Mouse (Mus musculus) intestine, embryonic 15.5 days (tissue): ENCODE data around the gene Kat6b. TPM values are rescaled to one million over a fixed set of nuclear protein-coding genes. Genes with fewer than 3 reads are reported as not detected.
A peak's percentile ranks its signal among the peaks of the same experiment; 100 is the strongest.

Experiments
- ATAC-seq: fragments of 200-750 bp; cut with Nextera tagmentation; 2 replicates; pipeline ENCODE4 v1.8.0; 2017; ENCODE audit warnings: moderate TSS enrichment, moderate library complexity
- H3K27ac ChIP-seq: fragments of 300-500 bp; sonication (generic); 2 replicates; pipeline ENCODE4 v1.5.1; 2015; ENCODE audit warnings: mild to moderate bottlenecking, inconsistent platforms
- H3K27me3 ChIP-seq: fragments of 300-500 bp; sonication (generic); replicated peaks from 2 replicates; pipeline ENCODE4 v1.6.1; 2015; ENCODE audit warnings: inconsistent platforms
- H3K36me3 ChIP-seq: fragments of 300-500 bp; sonication (generic); 2 replicates; pipeline ENCODE4 v1.6.1; 2015; ENCODE audit warnings: inconsistent platforms
- H3K4me1 ChIP-seq: fragments of 300-500 bp; sonication (generic); replicated peaks from 2 replicates; pipeline ENCODE4 v1.6.1; 2015; ENCODE audit warnings: inconsistent platforms
- H3K4me2 ChIP-seq: fragments of 300-500 bp; sonication (generic); replicated peaks from 2 replicates; pipeline ENCODE4 v1.6.1; 2015; ENCODE audit warnings: mild to moderate bottlenecking, inconsistent platforms
- H3K4me3 ChIP-seq: fragments of 300-500 bp; sonication (generic); replicated peaks from 2 replicates; pipeline ENCODE4 v1.5.1; 2015; ENCODE audit warnings: inconsistent platforms
- H3K9ac ChIP-seq: fragments of 300-500 bp; sonication (generic); 2 replicates; pipeline ENCODE4 v1.6.1; 2015; ENCODE audit warnings: inconsistent platforms
- H3K9me3 ChIP-seq: fragments of 300-500 bp; sonication (generic); 2 replicates; pipeline ENCODE4 v1.6.1; 2016; ENCODE audit warnings: inconsistent platforms
- WGBS: fragments of 180-500 bp; shearing (Covaris S2); methylation state at CpG from one replicate; pipeline ENCODE4 v1.1.7; 2015; 5-methylcytosine and 5-hydroxymethylcytosine counted together
- polyA plus RNA-seq: library from polyadenylated mRNA; unstranded; fragments of >200 nt; fragmentation: Nextera tagmentation; extraction: Ambion mirVana; gene quantifications from 2 replicates; pipeline ENCODE4 v1.2.1, GENCODE M21; 2015

Kat6b gene
- polyA plus RNA-seq, 1 experiment from 2014 or later: 10.6 TPM

DNA sequence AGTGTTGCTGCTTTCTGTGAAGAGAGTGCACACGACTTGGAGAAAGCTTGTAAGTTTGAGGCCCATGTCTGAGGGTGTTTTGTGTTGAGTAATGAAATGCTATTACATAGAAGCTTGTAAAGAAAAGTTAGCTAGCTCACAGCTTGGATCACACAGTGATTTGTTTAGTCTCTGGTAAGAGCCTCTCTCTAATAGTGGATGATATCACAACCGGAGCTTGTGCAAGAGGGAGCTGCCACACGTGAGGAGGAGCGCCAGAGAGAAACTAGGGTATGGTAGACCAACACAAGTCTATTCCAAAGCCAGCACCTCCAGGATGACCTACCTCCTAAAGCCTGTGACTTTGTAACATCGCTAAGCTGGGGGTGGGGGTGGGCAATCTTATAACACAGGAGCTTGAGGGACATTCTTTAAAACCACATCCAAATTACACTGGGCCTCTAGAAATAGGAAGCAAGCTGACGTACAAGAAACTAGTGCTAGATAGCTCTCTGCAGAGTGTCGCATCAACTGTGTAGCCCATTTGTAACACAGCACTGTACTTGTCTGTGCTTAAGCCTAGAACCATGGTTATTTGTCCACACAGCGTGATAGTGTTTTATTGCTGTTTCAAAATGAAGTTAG lies 93.6 kb downstream of the Kat6b start:
- 76% methylated on average over 8 of the region's 8 CpGs for WGBS
- no peak for ATAC-seq
- no peak overlapping the region for H3K4me3 ChIP-seq

DNA sequence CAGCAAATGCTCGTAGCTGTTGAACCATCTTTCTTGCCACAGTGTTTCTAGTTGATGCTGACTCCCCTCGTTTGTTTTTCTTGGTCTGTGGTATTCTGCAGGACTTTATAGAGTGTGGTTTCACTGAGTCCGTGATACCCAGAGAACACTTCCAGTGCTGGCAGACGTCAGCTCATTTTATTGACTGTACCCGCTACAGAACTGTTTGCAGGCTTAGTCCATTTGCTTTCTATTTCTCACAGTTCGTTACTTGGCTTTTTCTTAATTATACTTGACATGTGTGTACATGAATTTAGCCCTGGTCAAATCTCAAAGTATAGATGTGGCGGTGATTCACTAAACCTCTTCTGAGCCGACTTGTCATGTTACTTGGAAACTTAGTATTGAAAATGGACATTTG lies 95.6 kb downstream of the Kat6b start:
- no peak overlapping the region for H3K27ac ChIP-seq
- H3K27me3 ChIP-seq: no peaks in the 10 kb centered on the region
- 0 out of 2 replicates have a peak, but pooled peaks cover 2% of the 10 kb centered on the region for H3K4me1 ChIP-seq
- H3K9ac ChIP-seq: no peak overlapping the region
- H3K36me3 ChIP-seq: no peaks in the 10 kb centered on the region
- no peak overlapping the region for H3K4me3 ChIP-seq
- H3K9me3 ChIP-seq: no peaks in the 10 kb centered on the region
- 76% methylated on average over 8 of the region's 8 CpGs for WGBS
- H3K4me2 ChIP-seq: no peak overlapping the region
- ATAC-seq: no peak

More for the DNA sequence above, 93.6 kb downstream of the Kat6b start:
- H3K36me3 ChIP-seq: no peaks in the 10 kb centered on the region
- no peak overlapping the region for H3K4me2 ChIP-seq
- no peaks in the 10 kb centered on the region for H3K27me3 ChIP-seq
- no peaks in the 10 kb centered on the region for H3K9me3 ChIP-seq
- no peak overlapping the region for H3K27ac ChIP-seq
- no peak overlapping the region for H3K9ac ChIP-seq
- H3K4me1 ChIP-seq: no peaks in the 10 kb centered on the region

DNA sequence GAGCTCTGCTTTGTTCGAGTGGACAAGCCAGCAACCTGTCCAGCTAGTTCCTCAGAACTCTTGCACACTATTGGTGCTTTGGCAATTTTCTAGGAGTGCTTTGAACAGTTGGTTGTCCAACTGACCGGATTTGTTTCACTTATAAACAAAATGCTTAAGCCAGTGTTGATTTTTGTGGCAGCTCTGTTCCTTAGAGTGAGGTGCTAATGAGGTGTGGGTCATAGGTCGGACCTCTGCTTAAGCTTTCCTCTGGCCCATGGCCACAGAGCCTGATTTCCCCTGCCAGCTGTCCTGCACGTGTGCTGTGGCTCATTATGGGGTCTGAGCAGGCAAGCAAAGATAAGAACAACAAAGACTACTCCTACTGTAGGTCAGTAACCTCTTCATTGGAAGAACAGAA lies 100.0 kb downstream of the Kat6b start:
- WGBS: 29% methylated on average over 4 of the region's 4 CpGs
- no peak overlapping the region for H3K4me3 ChIP-seq
- H3K9me3 ChIP-seq: no peaks in the 10 kb centered on the region
- H3K4me1 ChIP-seq: peaks cover 12% of the 10 kb centered on the region
- no peak overlapping the region for H3K4me2 ChIP-seq
- H3K9ac ChIP-seq: no peak overlapping the region
- H3K36me3 ChIP-seq: no peaks in the 10 kb centered on the region
- H3K27ac ChIP-seq: no peak overlapping the region
- no peak for ATAC-seq
- H3K27me3 ChIP-seq: no peaks in the 10 kb centered on the region

- H3K27me3 ChIP-seq: no peaks in the 10 kb centered on the region
- H3K27ac ChIP-seq: no peak overlapping the region
- ATAC-seq: no peak
- no peak overlapping the region for H3K4me3 ChIP-seq
- H3K9me3 ChIP-seq: no peaks in the 10 kb centered on the region
- H3K4me1 ChIP-seq: peaks cover 20% of the 10 kb centered on the region
- H3K4me2 ChIP-seq: no peak overlapping the region
- WGBS: 89% methylated on average over 3 of the region's 3 CpGs
- H3K36me3 ChIP-seq: no peaks in the 10 kb centered on the region
- no peak overlapping the region for H3K9ac ChIP-seq
These were observed 101.1 kb downstream of the Kat6b start for GRCm38 (mm10) chr14:21582301-21582700.

- Histone ChIP-seq H3K4me3 (no peak overlapping the region), H3K4me1 (peaks cover 26% of the 10 kb centered on the region), H3K27ac (no peak overlapping the region), H3K9me3 (no peaks in the 10 kb centered on the region), H3K36me3 (no peaks in the 10 kb centered on the region), H3K27me3 (no peaks in the 10 kb centered on the region), H3K4me2 (no peak overlapping the region), H3K9ac (no peak overlapping the region)
- no peak for ATAC-seq
- 84% methylated on average over 6 of the region's 6 CpGs for WGBS
These were observed 101.8 kb downstream of the Kat6b start for GRCm38 (mm10) chr14:21583051-21583450.

DNA sequence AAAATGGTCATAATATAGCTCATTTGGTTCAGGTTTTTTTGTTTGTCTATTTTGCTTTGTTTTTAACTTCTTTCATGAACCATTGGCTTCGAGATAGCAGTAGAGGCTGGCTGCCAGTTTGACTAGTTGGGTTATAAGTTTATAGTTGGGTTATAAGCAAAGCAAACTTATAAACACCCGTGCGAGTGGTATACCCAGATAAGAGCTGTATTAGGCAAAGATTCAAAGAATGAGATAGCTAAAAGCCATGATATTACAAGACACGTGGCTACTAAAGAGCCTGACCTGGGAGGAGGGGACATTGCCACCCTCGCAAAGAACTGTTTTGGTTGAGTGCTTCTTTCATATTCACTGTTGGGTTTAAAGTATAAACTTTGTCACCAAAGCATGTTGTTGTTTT lies 102.6 kb downstream of the Kat6b start:
- WGBS: 79% methylated on average over 5 of the region's 5 CpGs
- H3K4me3 ChIP-seq: no peak overlapping the region
- no peaks in the 10 kb centered on the region for H3K9me3 ChIP-seq
- H3K36me3 ChIP-seq: no peaks in the 10 kb centered on the region
- no peak overlapping the region for H3K27ac ChIP-seq
- H3K4me1 ChIP-seq: peaks cover 30% of the 10 kb centered on the region
- no peak overlapping the region for H3K9ac ChIP-seq
- no peaks in the 10 kb centered on the region for H3K27me3 ChIP-seq
- ATAC-seq: no peak
- H3K4me2 ChIP-seq: no peak overlapping the region

GRCm38 (mm10) chr14:21584468-21585135 lies 103.4 kb downstream of the Kat6b start:
- H3K27me3 ChIP-seq: no peaks in the 10 kb centered on the region
- WGBS: 24% methylated on average over 6 of the region's 6 CpGs
- no peak overlapping the region for H3K4me3 ChIP-seq
- H3K9me3 ChIP-seq: no peaks in the 10 kb centered on the region
- H3K4me2 ChIP-seq: no peak overlapping the region
- H3K4me1 ChIP-seq: peaks cover 30% of the 10 kb centered on the region
- H3K9ac ChIP-seq: no peak overlapping the region
- no peak for ATAC-seq
- H3K36me3 ChIP-seq: no peaks in the 10 kb centered on the region
- H3K27ac ChIP-seq: no peak overlapping the region

DNA sequence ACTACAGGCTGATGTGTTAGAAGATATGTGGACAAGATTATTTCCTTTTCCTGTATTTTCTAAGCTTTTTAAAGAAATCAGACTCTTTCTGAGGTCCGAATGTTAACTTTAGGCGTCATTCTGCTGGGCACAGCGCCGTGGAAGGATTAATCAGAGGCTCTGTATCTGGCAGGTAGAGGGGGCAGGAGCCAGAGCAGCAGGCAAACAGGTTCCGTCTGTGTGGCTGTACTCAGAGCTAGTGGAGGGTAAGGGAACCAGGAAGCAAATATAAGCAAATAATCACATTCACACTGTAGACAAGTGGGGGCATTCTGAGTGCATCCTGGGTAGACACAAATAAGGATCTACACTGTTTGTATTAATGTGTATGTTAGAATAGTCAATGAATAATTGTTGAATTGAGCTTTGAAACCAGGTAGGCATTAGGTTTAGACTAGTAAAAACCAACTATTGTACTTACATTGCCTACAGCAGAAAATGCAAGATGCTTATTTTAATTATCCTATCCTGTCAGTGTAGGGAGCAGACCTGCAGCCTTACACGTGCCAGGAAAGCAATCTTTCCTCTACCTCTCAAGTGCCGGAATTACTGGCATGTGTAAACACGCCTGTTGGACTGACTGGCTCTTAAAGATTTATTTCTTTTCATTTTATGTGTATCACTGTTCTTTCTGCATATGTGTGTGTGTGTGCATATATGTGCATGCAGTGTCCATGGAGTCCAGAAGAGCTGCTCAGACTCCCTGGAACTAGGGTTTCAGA lies 104.4 kb downstream of the Kat6b start:
- WGBS: 25% methylated on average over 8 of the region's 8 CpGs
- peaks cover 30% of the 10 kb centered on the region for H3K4me1 ChIP-seq

DNA sequence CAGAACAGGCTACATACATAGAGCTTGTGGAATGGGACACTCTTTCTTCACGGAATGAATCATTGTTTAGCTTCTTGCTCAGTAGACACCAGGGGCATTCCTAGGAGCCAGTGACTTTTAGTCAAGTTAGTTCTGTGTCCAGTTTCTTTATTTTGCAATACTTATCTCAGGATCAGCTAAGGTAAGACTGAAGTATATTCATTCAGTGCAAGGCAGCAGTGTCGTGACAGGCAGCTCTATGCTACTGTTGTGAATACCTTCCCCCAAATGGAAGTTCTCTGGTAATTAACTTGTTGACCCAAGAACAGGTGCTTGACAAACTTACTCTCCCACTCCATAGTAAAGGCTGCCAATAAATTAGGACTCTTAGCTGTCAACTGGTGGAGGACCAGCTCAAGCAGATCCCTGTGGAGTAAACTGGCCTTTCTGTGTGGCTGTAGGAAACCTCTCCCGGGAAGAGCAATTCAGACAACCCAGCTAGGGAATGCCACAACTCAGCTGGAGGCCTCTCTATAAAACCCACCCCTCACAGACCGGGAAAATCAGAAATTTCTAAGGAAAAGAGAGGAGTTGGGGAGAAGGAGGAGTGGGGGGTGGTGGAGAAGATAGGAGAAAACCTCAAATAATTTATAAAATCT lies 105.4 kb downstream of the Kat6b start:
- H3K27ac ChIP-seq: no peak overlapping the region
- H3K27me3 ChIP-seq: no peaks in the 10 kb centered on the region
- peaks cover 30% of the 10 kb centered on the region for H3K4me1 ChIP-seq
- H3K36me3 ChIP-seq: no peaks in the 10 kb centered on the region
- 31% methylated on average over 4 of the region's 4 CpGs for WGBS
- H3K4me3 ChIP-seq: no peak overlapping the region
- no peak overlapping the region for H3K9ac ChIP-seq
- H3K9me3 ChIP-seq: no peaks in the 10 kb centered on the region
- 0 out of 2 replicates have a peak, but pooled peaks have one; percentile 35 for ATAC-seq
- no peak overlapping the region for H3K4me2 ChIP-seq

More for the DNA sequence above, 104.4 kb downstream of the Kat6b start:
- Histone ChIP-seq H3K4me2 (no peak overlapping the region), H3K36me3 (no peaks in the 10 kb centered on the region), H3K4me3 (no peak overlapping the region), H3K27ac (no peak overlapping the region), H3K9ac (no peak overlapping the region), H3K27me3 (no peaks in the 10 kb centered on the region), H3K9me3 (no peaks in the 10 kb centered on the region)
- ATAC-seq: peak; percentile 64

DNA sequence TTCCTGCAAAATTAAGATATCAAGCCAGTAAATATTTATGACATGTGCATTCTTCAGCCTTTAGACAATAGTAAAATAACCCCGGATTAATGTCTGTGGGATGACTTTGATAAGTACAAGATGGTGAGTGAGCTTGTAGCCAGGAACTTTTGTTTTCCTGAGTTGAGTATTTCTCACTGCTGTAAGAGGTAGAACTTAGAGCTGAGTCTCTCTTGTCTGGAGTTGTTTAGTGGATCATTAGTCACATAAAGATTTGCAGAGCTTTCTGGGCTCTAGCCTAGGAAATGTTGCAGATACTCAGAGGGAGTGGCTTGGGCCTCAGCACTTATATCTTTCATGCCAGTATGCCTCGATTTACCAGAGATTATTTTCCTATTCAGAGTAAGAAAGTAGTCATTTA lies 106.7 kb downstream of the Kat6b start:
- Histone ChIP-seq H3K9ac (no peak overlapping the region), H3K4me3 (no peak overlapping the region), H3K36me3 (no peaks in the 10 kb centered on the region), H3K4me1 (peaks cover 30% of the 10 kb centered on the region), H3K27ac (no peak overlapping the region), H3K27me3 (no peaks in the 10 kb centered on the region), H3K9me3 (no peaks in the 10 kb centered on the region), H3K4me2 (no peak overlapping the region)
- 0 out of 2 replicates have a peak, but pooled peaks have one; percentile 26 for ATAC-seq
- 18% methylated on average over 2 of the region's 2 CpGs for WGBS

DNA sequence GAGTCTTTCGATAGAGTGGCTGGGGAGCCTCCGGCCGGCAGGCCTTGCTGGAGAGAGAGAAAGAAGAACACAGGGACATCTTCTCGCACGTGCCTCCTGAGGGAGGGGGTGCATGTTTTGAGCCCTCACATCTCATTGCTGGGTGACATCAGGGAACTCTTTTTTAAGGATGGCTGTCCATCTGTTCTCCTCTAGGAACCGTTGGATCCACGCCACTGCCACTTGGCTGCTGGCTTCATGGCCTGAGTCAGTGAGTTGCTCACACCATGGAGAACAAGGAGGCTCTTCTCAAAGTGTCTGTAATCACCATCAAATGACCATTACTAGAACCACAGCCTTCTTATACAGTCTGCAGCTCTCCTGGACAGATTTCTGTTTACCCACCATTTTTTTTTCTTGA lies 108.4 kb downstream of the Kat6b start:
- no peaks in the 10 kb centered on the region for H3K9me3 ChIP-seq
- peaks cover 28% of the 10 kb centered on the region for H3K4me1 ChIP-seq
- no peak overlapping the region for H3K4me2 ChIP-seq
- no peak overlapping the region for H3K4me3 ChIP-seq
- no peaks in the 10 kb centered on the region for H3K27me3 ChIP-seq
- no peak overlapping the region for H3K27ac ChIP-seq
- 89% methylated on average over 7 of the region's 7 CpGs for WGBS
- no peak overlapping the region for H3K9ac ChIP-seq
- no peak for ATAC-seq
- H3K36me3 ChIP-seq: no peaks in the 10 kb centered on the region

GRCm38 (mm10) chr14:21590205-21590604 lies 109.0 kb downstream of the Kat6b start:
- H3K4me2 ChIP-seq: no peak overlapping the region
- H3K27me3 ChIP-seq: no peaks in the 10 kb centered on the region
- 77% methylated on average over 4 of the region's 4 CpGs for WGBS
- no peak for ATAC-seq
- no peak overlapping the region; the same call in 1 of the 2 replicates for H3K27ac ChIP-seq
- H3K4me3 ChIP-seq: no peak overlapping the region
- no peak overlapping the region for H3K9ac ChIP-seq
- H3K36me3 ChIP-seq: no peaks in the 10 kb centered on the region
- peaks cover 24% of the 10 kb centered on the region for H3K4me1 ChIP-seq
- no peaks in the 10 kb centered on the region for H3K9me3 ChIP-seq
